Mouse (Mus musculus) cerebellum, postnatal 36 days (tissue): Measurements from ENCODE around the gene Cchcr1.

ENCODE experiments used
- DNase-seq, 2 experiments: peaks; one replicate each; pipeline ENCODE4 v3.0.0; 2021 to 2022; ENCODE audit warnings: mixed read lengths in 2 of 2

Cchcr1 gene

GRCm38 (mm10) chr17:35556812-35557211 is 39.9 kb downstream of the Cchcr1 start:
- peak in 1 of 2 experiments; percentile 37 for DNase-seq

- DNase-seq, result no peak
Observed at GRCm38 (mm10) chr17:35557351-35557750, 40.5 kb downstream of the Cchcr1 start.

- DNase-seq, result no peak
Observed at GRCm38 (mm10) chr17:35558216-35558615, 41.3 kb downstream of the Cchcr1 start.

- no peak for DNase-seq
Observed at GRCm38 (mm10) chr17:35567150-35567549, 50.2 kb downstream of the Cchcr1 start, which contains the start of gene 2300002M23Rik. Gene 2300002M23Rik (plus strand): TSS chr17:35567450.

GRCm38 (mm10) chr17:35567767-35568166 is 50.9 kb downstream of the Cchcr1 start:
- DNase-seq, result no peak

- no peak for DNase-seq
Observed at GRCm38 (mm10) chr17:35569091-35569944, 52.4 kb downstream of the Cchcr1 start.

GRCm38 (mm10) chr17:35570836-35571235 is 53.9 kb downstream of the Cchcr1 start:
- DNase-seq, result no peak

GRCm38 (mm10) chr17:35571477-35571876 is 54.6 kb downstream of the Cchcr1 start:
- DNase-seq, result no peak

GRCm38 (mm10) chr17:35578211-35578610 is 61.3 kb downstream of the Cchcr1 start:
- peak; percentile 70 to 82 for DNase-seq
